Mouse (Mus musculus): ENCODE results near the gene Hddc3.

GRCm38 (mm10) chr7:80330278-80330677 lies 12.6 kb upstream of the Hddc3 start:
- no peak for TF ChIP-seq POLR2AphosphoS5 (IDR thresholded peaks at IDR 0.05; ENCODE audit: borderline replicate concordance, low read depth, low read length)
- TF ChIP-seq POLR2A (IDR thresholded peaks at IDR 0.05; ENCODE audit: control insufficient read depth in 1 of 2, insufficient read depth in 1 of 2, low read depth in 1 of 2, low read length in 2 of 2, poor library complexity in 1 of 2), result no peak
- TF ChIP-seq CTCF (IDR thresholded peaks at IDR 0.05 in 2 of 3, conservative IDR thresholded peaks at IDR 0.05 in 1 of 3; ENCODE audit: control insufficient read depth in 1 of 3, insufficient read depth in 1 of 3, low read depth in 2 of 3, low read length in 3 of 3, poor library complexity in 1 of 3, severe bottlenecking in 1 of 3), result no peak
- no peak for TF ChIP-seq USF2 (IDR thresholded peaks at IDR 0.05; ENCODE audit: borderline replicate concordance in 1 of 2, insufficient read depth in 1 of 2, low read depth in 1 of 2, low read length in 2 of 2)
- no peak for TF ChIP-seq MYC (IDR thresholded peaks at IDR 0.05; ENCODE audit: low read depth, low read length)
- TF ChIP-seq MAFK (IDR thresholded peaks at IDR 0.05; ENCODE audit: borderline replicate concordance, low read depth, low read length), result no peak
- TF ChIP-seq ETS1 (IDR thresholded peaks at IDR 0.05; ENCODE audit: low read depth, low read length), result no peak
- TF ChIP-seq EP300 (IDR thresholded peaks at IDR 0.05; ENCODE audit: low read depth in 1 of 2, low read length in 2 of 2), result no peak
- TF ChIP-seq MXI1 (IDR thresholded peaks at IDR 0.05; ENCODE audit: low read depth, low read length), result no peak
- TF ChIP-seq ZNF384 (IDR thresholded peaks at IDR 0.05; ENCODE audit: low read depth, low read length), result no peak
